Mouse (Mus musculus): ENCODE data around the gene Kcnj14. TPM values are rescaled to one million over a fixed set of nuclear protein-coding genes. Genes with fewer than 3 reads are reported as not detected.

Kcnj14 gene
- polyA plus RNA-seq (2016; fragmentation: Nextera tagmentation; extraction: Ambion mirVana), result 2.4 and 2.5 TPM in 2 replicates

DNA sequence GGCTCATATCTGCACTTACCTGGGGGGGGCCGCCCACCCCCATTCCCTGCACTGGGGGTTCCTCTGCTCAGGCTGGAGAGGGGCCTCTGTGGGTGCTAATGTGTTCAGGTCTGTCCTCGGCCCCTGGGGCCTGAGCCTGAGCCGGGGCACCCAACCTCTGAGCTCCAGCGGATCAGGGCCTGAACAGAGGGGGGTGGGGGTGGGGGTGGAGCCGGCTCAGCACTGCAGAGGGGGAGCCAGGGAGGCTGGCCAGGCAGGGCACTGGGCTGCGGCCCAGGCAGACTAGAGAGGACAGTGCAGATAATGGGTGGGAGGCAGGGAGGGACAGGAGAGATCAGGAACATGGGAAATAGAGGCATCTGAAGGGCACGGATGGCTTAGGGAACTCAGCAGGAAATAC lies at the start of gene Kcnj14:
TSS of gene Kcnj14 (minus strand) at position 185 of the 400 bp plus-strand sequence.
- no peak within 1 kb of the TSS for H3K4me3 ChIP-seq
- 70% methylated on average over 7 of the region's 7 CpGs for WGBS
- peaks cover 8% of the 10 kb centered on the region; the same call in 1 of the 2 replicates for H3K27me3 ChIP-seq
- no peaks in the 10 kb centered on the region for H3K9me3 ChIP-seq
- H3K4me2 ChIP-seq (replicated peaks), result no peak within 1 kb of the TSS
- H3K4me1 ChIP-seq, result peaks cover 7% of the 10 kb centered on the region
- no peak within 1 kb of the TSS for H3K27ac ChIP-seq
- no peak within 1 kb of the TSS for H3K9ac ChIP-seq
- no peak for ATAC-seq (ENCODE audit: insufficient number of reproducible peaks, insufficient read depth, low FRiP score, low TSS enrichment)
- H3K36me3 ChIP-seq, result peaks cover 66% of the 10 kb centered on the region

DNA sequence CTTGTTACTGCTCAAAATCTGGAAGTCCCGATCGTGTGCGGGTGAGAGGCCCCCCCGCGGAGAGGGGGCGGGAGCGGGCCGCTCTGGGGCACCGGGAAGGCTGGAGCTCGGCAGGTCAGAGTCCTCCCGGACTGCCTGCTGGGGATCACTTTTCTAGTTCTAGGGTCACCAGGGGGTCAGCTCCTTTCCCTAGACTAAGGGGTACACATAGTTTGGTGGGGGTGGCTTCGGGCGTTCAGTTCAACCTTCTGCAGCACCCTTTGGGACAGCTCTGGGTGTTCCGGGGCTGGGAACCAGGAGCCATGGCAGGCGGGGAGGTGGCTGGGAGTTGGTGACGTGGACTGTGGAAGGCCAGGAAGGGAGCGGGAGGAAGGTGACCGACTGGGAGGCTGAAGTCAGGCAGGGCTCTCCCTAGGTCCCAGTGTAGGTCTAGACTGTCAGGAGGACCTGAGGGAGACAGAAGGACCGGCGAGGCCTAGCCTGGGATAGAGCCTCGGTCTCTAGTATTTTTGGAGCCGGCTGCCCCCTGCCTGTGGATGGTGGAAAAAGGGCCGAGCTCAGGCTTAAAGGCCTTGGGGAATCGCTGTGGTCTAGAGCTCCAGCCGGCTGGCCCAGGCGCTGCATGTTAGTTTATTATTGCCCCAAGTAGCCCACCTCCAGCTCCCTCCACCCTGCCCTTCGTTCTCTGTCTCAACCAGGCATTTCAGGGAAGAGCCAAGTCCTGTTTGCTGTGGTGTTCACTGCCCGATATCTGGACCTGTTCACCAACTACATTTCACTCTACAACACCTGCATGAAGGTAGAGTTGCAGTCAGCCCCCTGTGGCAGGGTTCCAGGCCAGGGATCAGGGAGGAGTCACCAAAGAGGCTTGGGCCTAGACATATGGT lies 48.7 kb upstream of the Kcnj14 start:
- peaks cover 39% of the 10 kb centered on the region for H3K4me1 ChIP-seq
- peak overlapping the region; percentile 92 for H3K27ac ChIP-seq
- H3K4me3 ChIP-seq, result peak overlapping the region; percentile 82
- peaks cover 38% of the 10 kb centered on the region for H3K36me3 ChIP-seq
- WGBS, result 2% methylated on average over 28 of the region's 28 CpGs
- peak overlapping the region; percentile 94 for H3K9ac ChIP-seq
- 0 out of 2 replicates have a peak, but pooled peaks have one; percentile 11 for ATAC-seq (ENCODE audit: insufficient number of reproducible peaks, insufficient read depth, low FRiP score, low TSS enrichment)
- peak overlapping the region; percentile 81 for H3K4me2 ChIP-seq (replicated peaks)
- peaks cover 37% of the 10 kb centered on the region for H3K27me3 ChIP-seq
- H3K9me3 ChIP-seq, result no peaks in the 10 kb centered on the region

DNA sequence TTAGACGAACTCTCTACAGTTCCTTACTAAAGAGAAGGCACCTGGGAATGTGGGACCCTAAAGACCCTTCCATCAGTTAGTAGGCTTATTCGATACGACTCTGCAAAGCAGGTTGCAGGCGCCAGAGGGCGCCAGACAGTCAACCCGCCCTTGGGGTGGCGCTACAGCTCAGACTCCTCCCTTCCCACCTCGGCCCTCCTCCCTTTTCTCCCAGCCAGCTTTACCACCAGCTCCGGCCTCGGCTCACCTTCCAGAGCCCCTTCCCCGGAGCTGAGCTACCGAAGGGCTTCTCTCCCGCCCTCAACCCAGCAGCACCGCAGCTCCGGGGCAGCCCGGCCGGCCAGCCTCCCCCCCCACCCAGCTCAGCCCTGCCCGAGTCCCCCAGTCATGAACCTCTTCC lies 48.0 kb upstream of the Kcnj14 start, which contains the start of gene Kdelr1:
TSS of gene Kdelr1 (plus strand) at position 149 of the 400 bp plus-strand sequence.
- peak within 1 kb of the TSS; percentile 81 for H3K4me2 ChIP-seq (replicated peaks)
- ATAC-seq (ENCODE audit: insufficient number of reproducible peaks, insufficient read depth, low FRiP score, low TSS enrichment), result peak; percentile 62; the same call in 1 of the 2 replicates
- whole genome bisulfite sequencing, result 1% methylated on average over 18 of the region's 18 CpGs
- peaks cover 44% of the 10 kb centered on the region for H3K27me3 ChIP-seq
- peaks cover 33% of the 10 kb centered on the region for H3K36me3 ChIP-seq
- H3K4me3 ChIP-seq, result peak within 1 kb of the TSS; percentile 82
- H3K9ac ChIP-seq, result peak within 1 kb of the TSS; percentile 94
- no peaks in the 10 kb centered on the region for H3K9me3 ChIP-seq
- H3K27ac ChIP-seq, result peak within 1 kb of the TSS; percentile 92
- H3K4me1 ChIP-seq, result peaks cover 46% of the 10 kb centered on the region

DNA sequence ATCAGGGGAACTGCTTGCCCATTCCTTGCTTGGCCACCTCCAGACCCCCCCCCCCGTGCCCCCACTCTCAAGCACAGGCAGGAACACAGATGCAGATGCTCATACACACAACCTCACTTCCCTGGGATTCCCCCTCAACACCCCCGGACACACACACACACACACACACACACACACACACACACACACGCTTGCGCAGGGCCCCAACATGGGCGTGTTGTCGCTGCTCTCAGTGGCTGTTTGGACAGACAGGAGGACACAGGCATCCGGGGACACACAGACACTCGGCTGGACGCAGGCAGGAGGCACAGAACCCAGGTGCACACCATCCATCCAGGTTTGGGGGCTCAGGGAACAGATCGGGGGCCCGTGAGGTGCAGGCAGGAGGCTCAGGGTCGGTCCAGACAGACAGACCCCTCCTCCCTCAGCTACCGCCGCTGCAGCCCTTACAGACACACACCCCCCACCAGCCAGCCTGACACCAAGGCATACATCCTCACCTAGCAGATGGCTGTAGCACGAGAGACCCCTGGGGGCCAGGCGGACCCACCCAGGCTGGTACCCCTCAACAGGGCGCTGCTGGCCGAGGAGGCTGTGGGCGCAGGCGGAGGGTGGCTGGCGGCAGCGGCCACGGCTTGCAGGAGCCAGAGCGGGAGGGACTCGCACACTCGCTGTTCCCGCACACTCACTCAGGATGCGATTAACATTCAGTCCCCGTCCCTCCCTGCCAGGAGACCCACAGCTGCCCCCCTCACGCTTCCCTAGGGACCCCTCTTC lies 45.9 kb upstream of the Kcnj14 start:
- no peak for ATAC-seq (ENCODE audit: insufficient number of reproducible peaks, insufficient read depth, low FRiP score, low TSS enrichment)
- 1% methylated on average over 30 of the region's 30 CpGs for WGBS
- H3K27me3 ChIP-seq, result peaks cover 56% of the 10 kb centered on the region

DNA sequence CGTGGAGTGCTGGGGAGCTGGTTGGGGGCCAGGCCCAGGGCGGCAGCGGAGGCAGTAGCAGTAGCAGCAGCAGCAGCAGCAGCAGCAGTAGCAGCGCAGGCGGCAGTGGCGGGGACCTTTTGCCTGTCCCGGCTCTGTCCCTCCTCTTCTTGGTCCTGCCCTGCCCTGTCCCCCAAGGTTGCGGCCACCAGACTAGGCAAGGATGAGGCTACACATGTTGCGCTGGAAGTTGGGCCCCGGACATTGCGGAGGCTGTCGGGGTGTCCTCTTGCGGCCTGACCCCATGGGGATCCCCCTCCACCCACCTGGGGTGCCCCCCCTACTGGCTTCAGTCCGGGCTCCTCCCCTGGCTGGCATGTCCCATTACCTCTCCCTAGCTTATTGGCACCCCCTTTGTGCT lies 45.2 kb upstream of the Kcnj14 start:
- Histone ChIP-seq H3K9me3 (no peaks in the 10 kb centered on the region), H3K4me1 (peaks cover 50% of the 10 kb centered on the region), H3K27ac (no peak overlapping the region), H3K36me3 (peaks cover 7% of the 10 kb centered on the region), H3K27me3 (peaks cover 56% of the 10 kb centered on the region), H3K9ac (peak overlapping the region; percentile 10), H3K4me2 (replicated peaks) (peak overlapping the region; percentile 65), H3K4me3 (peak overlapping the region; percentile 32)
- 1% methylated on average over 14 of the region's 14 CpGs for WGBS
- no peak for ATAC-seq (ENCODE audit: insufficient number of reproducible peaks, insufficient read depth, low FRiP score, low TSS enrichment)

More for the DNA sequence above, 45.9 kb upstream of the Kcnj14 start:
- H3K9ac ChIP-seq, result peak overlapping the region; percentile 61
- H3K4me1 ChIP-seq, result peaks cover 54% of the 10 kb centered on the region
- H3K9me3 ChIP-seq, result no peaks in the 10 kb centered on the region
- peak overlapping the region; percentile 65 for H3K4me2 ChIP-seq (replicated peaks)
- H3K36me3 ChIP-seq, result peaks cover 12% of the 10 kb centered on the region
- peak overlapping the region; percentile 32 for H3K4me3 ChIP-seq
- H3K27ac ChIP-seq, result no peak overlapping the region

DNA sequence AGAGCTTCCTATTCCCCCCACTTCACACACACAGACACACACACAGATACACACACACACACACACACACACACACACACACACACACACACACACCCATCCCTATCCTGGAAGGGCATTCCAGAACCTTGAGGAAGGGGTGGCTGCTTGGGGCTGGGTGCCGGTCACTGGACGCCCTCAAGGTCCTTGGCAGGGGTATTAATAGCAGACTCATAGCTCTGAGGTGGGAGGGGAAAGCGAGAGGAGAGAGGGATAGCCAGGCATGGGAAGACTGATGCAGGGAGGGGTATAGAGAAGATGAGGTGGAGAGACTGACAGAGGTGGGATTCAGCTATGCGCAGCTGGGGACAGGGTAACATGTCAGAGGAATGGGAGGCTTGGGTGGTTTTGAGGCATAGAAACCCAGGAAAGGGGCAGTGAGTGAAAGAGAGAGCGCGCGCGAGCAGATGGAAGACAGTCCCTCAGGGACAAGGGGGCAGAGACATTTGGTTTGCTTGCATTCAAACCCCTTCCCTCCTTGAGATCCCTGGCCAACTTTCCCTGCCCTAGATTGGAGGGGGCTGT lies 44.6 kb upstream of the Kcnj14 start:
- H3K4me3 ChIP-seq, result 0 out of 2 replicates have a peak overlapping the region, but pooled peaks have one; percentile 32
- H3K4me1 ChIP-seq, result peaks cover 44% of the 10 kb centered on the region
- WGBS, result 16% methylated on average over 8 of the region's 8 CpGs
- H3K9me3 ChIP-seq, result no peaks in the 10 kb centered on the region
- peak overlapping the region; percentile 65 for H3K4me2 ChIP-seq (replicated peaks)
- peak overlapping the region; percentile 20; the same call in 1 of the 2 replicates for H3K9ac ChIP-seq
- H3K36me3 ChIP-seq, result 0 out of 2 replicates have a peak, but pooled peaks cover 3% of the 10 kb centered on the region
- peaks cover 56% of the 10 kb centered on the region for H3K27me3 ChIP-seq
- no peak overlapping the region for H3K27ac ChIP-seq
- ATAC-seq (ENCODE audit: insufficient number of reproducible peaks, insufficient read depth, low FRiP score, low TSS enrichment), result no peak

DNA sequence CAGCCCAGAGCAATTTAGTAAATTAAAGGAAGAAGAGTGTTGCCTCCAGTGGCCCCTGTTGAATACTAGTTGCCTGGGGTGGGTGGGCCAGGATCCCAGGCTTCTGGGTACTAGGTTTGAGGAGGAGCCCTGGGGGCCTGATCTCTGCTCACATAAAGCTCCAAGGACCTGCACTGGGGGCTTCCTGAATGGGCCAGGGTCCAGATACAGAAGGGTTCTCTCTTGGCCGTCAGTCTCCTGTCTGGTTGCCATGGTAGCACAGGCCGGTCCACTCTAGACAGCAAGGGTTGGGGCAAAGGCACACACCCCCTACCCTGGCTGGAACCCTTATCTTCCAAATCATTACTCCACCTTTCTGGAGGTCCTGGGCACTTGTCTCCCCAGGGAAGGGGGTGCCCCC lies 43.3 kb upstream of the Kcnj14 start:
- peak overlapping the region; percentile 83; the same call in 1 of the 2 replicates for H3K4me2 ChIP-seq (replicated peaks)
- no peak overlapping the region for H3K9ac ChIP-seq
- no peak for ATAC-seq (ENCODE audit: insufficient number of reproducible peaks, insufficient read depth, low FRiP score, low TSS enrichment)
- no peaks in the 10 kb centered on the region for H3K9me3 ChIP-seq
- H3K36me3 ChIP-seq, result no peaks in the 10 kb centered on the region
- H3K27ac ChIP-seq, result no peak overlapping the region
- H3K27me3 ChIP-seq, result peaks cover 56% of the 10 kb centered on the region
- H3K4me3 ChIP-seq, result no peak overlapping the region
- 17% methylated on average over 2 of the region's 2 CpGs for WGBS
- H3K4me1 ChIP-seq, result peaks cover 37% of the 10 kb centered on the region

DNA sequence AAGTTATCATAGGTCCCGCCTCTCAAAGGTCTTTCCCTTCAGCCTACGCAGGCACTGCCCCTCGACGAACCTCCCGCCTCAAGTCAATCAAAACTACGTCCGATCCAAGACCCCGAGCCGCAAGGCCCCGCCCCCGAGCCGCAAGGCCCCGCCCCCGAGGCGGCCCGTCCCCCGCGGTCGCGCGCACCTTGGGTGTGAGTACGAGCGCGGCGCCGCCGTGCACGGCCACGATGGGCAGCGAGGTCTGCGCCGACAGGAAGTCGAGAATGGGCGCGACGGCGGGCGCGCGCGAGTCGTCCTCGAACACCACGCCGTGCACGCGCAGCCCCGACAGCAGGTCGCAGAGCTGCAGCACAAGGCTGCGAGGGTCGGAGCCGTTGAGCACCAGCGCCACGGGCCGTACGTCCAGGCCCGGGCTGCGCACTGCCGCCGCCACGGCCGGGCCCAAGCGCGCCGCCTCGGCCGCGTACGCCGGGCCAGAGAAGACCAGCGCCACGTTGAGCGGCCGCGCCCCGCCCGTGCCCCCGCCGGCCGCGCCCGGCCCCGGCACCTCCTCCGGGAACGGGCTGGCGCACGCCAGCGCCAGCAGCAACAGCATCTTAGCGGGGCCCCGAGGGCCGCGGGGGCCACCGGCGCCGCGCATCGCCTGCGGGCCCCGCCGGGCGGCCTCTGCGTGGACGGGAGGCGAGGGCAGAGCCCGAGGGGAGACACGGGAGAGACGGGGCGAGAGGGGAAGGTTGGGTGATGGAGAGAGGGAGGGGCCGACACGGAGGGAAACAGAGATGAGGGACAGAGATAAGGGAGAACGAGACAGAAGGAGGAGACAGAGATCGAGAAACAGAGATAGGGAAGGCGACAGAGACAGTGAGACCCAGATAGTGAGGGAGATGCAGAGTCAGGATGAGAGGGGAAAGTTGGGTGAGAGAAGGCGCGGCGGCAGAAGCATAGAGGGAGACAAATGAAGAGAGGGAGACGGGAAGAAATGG lies 41.6 kb upstream of the Kcnj14 start:
- under 1% methylated on average over 110 of the region's 117 CpGs for WGBS
- Histone ChIP-seq H3K9ac (peak overlapping the region; percentile 82), H3K27ac (peak overlapping the region; percentile 25; the same call in 1 of the 2 replicates), H3K9me3 (no peaks in the 10 kb centered on the region), H3K36me3 (no peaks in the 10 kb centered on the region), H3K4me3 (peak overlapping the region; percentile 69), H3K4me2 (replicated peaks) (peak overlapping the region; percentile 83), H3K4me1 (peaks cover 37% of the 10 kb centered on the region), H3K27me3 (peaks cover 54% of the 10 kb centered on the region)
- 0 out of 2 replicates have a peak, but pooled peaks have one; percentile 22 for ATAC-seq (ENCODE audit: insufficient number of reproducible peaks, insufficient read depth, low FRiP score, low TSS enrichment)

DNA sequence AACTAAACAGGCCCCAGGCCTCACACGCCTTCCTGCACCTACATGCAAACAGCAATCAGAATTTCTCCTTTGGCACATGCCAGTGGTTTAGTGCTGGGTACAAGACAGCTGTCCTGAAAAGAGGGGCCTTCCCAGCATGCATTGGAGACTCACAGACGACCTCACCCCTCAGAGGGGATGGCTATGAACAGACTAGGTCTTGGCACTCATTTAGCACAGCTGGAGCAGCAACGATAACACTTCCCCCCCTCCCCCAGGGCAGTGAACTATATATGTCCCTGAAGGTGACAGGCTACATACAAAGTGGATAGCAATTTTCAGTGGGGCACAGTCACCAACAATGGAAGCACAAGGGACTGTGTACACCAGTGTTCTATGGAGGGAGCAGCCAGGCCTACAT lies 39.9 kb upstream of the Kcnj14 start:
- Histone ChIP-seq H3K9me3 (no peaks in the 10 kb centered on the region), H3K4me2 (replicated peaks) (no peak overlapping the region), H3K4me1 (peaks cover 22% of the 10 kb centered on the region), H3K27ac (no peak overlapping the region), H3K27me3 (peaks cover 46% of the 10 kb centered on the region), H3K9ac (no peak overlapping the region), H3K4me3 (no peak overlapping the region), H3K36me3 (no peaks in the 10 kb centered on the region)
- ATAC-seq (ENCODE audit: insufficient number of reproducible peaks, insufficient read depth, low FRiP score, low TSS enrichment), result no peak
- 62% methylated on average over 3 of the region's 3 CpGs for WGBS

DNA sequence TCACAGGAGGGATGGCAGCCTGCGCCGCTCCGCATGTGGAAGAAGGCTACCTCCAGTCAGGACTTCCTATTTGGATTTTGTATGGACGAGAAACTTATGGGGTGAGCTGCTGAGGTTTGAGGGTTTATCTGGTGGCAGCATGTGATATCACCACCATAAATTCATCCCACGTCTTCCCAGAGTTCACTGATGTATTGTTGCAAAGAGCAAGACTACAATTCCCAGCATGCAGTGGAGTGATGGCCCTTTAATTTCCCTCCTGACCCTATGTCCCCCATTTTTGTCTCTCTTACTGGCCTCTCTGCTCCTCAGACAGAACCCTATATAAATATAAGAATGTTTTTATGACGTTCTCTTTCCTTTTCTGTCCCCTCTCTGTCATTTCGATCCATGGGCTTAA lies 38.2 kb upstream of the Kcnj14 start:
- 84% methylated on average over 7 of the region's 7 CpGs for WGBS
- H3K9ac ChIP-seq, result no peak overlapping the region
- no peak overlapping the region for H3K4me2 ChIP-seq (replicated peaks)
- H3K9me3 ChIP-seq, result no peaks in the 10 kb centered on the region
- H3K4me1 ChIP-seq, result peaks cover 14% of the 10 kb centered on the region; the same call in 1 of the 2 replicates
- no peak for ATAC-seq (ENCODE audit: insufficient number of reproducible peaks, insufficient read depth, low FRiP score, low TSS enrichment)
- no peaks in the 10 kb centered on the region for H3K36me3 ChIP-seq
- H3K27me3 ChIP-seq, result peaks cover 43% of the 10 kb centered on the region
- H3K27ac ChIP-seq, result no peak overlapping the region
- no peak overlapping the region for H3K4me3 ChIP-seq

Data from embryonic facial prominence, embryonic 12.5 days (tissue).